Mouse (Mus musculus): ENCODE data around the gene Lmtk2.

Lmtk2 gene

DNA sequence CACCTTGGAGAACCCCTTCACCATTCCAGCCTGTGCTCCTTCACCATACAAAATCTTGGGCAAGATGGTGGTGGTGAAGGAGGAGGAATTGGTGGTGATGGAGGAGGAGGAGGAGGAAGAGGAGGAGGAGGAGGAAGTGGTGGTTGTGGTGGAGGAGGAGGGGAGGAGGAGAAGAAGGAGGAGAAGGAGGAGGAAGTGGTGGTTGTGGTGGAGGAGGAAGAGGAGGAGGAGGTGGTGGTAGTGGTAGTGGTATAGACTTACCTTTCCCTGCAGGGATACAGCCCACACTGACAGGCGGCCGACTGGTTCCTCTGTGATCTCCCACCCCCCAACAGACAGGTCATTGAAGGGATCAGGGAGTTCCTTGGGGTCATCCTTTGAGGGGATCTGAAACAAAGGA, 115.8 kb downstream of the Lmtk2 start:
- no peak for DNase-seq (ENCODE audit: low spot score in 2 of 2)

DNA sequence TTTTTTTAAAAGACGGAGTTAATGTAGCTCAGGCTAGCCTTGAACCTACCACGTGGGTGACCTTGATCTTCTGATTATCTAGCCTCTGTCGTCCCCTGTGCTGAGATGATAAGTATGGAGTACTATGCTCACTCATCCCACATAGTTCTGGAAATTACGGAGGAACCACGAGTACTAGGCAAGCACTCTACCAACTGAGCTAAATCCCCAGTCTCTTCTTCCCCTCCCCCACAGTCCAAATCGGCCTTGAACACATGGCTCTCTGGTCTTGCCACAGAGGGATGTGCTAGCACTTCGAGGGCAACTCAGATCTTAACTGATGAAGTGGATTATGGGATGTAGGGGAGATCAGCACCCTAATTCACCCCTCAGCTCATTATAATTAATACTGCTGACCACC, 117.8 kb downstream of the Lmtk2 start:
- DNase-seq (ENCODE audit: low spot score in 2 of 2): no peak

DNA sequence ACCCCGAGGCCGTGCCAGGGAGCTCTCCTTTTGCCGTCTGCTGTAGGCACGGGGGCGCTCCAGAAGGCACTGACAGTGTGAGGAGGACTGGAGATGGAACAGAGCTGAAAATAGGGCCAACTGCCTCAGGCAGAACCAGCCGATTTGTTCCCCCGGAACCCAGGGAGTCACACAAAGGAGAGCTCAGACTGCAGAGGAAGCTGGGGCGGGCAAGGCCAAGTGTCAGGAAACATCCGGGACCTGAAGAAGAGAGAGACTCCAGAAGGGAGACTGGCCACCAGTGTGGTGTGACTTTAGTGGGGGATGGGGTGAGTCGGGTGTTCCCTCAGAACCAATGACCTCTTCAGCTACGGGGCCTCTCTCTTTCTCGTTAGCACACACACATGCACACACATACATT, 119.1 kb downstream of the Lmtk2 start:
- no peak for DNase-seq (ENCODE audit: low spot score in 2 of 2)

DNA sequence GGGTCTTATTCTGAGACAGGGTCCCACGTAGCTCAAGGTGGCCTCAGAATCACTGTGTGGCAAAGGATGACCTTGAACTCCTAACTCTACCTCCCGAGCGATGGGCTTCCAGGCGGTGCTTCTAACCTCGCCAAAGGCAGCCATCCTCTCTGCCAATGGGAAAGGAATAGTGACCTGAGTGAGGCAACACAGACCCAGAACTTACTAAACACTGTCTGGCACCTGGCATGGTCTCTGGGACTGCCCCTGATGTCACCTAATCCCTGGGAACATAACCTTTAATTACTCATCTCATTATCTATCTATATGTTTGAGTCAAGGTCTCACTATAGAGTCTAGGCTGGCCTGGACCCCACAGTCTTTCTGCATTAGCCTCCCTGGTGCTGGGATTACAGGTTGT, 119.7 kb downstream of the Lmtk2 start:
- DNase-seq (ENCODE audit: low spot score in 2 of 2): no peak

DNA sequence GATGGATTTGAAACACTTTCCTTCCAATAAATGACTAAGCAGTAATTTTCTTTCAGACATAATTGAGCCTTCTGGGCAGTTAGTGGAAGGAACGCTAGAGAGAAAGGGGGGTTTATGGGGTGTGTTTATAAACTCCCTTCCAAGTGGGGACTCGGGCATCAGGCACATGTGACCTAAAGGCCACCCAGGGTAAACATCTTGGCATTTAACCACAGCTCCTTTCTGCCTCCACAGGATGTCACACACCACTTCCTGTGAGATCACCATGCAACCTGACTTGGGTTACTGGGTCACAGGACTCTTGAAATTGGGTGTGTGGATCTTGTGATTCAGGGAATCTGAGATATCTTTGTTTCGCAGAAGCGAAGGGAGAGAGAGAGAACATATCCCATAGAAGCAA, 121.1 kb downstream of the Lmtk2 start:
- DNase-seq (ENCODE audit: low spot score in 2 of 2): peak; percentile 53 to 60

DNA sequence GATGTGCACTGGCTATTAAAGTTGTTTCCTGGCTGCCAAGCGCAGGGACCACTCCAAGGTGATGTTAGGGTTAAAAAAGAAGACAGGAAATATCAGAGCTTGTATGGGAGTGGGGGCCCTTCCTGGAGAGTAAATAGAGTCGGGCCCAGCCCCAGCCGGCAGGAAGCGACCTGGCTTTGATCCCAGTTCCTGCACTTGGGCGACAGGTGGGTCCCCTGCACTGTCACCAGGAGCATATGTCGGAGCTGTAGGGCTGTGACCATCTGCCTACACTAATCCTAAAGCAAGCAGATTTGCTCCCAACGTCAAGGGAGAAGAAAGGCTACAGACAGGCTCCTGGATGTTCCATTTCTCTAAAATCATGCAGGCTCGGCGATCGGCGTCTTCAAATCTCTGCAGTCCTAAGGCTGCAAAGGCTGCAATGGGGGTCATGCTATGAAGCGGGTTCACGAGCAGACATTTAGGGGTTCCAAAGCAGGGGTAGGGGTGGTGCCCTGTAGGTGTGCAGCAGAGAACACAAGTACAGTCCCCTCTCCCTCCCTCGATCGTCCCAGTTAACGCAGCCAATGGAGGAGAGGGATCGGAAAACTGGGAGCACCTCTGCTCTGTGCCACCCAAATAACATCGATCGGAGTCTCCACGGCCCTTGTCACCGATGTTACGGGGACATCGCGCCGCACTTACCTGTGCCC, 122.7 kb downstream of the Lmtk2 start:
- peak; percentile 38 to 39 for DNase-seq (ENCODE audit: low spot score in 2 of 2)

DNA sequence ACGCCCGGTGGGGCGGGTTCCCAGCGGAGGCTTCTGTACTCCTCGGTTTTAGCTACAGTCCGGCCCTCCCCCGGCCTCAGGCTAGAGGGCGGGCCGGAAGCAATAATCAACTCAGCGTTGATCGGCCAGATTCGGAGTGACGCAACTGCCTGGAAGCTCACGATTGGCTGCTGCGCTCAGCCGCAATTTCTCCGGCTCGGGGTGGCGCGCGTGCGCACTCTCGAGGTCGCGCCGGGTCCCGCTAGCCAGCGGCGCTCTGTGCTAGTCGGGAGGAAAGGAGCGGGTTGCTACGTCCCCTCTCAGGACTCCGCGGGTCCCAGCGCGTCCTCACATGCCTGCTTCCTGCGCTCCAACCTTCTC, 123.2 kb downstream of the Lmtk2 start, which contains the start of gene Tecpr1:
TSS of gene Tecpr1 (minus strand) at position 113 of the 360 bp plus-strand sequence.
- DNase-seq (ENCODE audit: low spot score in 2 of 2): peak; percentile 90 to 93

DNA sequence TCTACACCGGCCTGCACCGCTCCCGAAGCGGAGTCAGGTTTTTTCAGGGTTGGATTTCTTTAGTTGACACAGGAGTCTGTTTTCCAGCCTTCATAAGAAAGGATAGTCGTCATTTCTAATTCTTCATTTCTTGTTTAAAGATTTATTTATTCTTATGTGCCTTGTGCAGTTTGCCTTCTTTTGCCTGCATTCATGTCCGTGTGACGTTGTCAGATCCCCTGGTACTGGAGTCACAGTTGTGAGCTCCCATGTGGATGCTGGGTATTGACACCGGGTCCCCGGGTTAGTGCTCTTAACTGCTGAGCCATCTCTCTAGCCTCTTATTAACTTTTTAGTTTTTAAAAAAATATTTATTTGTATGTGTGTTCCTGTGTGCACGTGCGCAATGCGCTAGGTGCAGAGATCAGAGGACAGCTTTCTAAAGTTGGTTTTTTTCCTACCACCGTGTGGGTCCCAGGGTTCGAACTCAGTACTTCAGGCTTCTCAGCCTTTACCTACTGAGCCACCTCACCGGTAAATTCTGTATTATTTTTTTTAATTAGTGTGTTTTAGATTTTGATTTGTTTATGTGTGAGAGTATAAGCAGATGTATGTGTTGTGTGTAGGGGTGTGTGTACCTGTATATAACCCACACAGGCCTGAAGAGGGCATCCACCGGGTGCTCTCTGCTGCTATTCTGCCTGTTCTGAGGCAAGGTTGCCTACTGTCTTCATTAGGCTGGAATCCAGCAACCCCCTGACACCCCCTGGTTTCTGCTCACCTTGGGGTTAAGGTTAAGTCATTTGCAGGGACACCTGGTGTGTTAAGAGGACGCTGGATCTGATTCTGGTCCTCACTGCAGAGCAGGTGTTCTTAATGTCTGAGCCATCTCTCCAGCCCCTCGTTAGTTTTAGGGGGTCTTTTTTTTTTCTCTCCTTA, 123.9 kb downstream of the Lmtk2 start:
- DNase-seq (ENCODE audit: low spot score in 2 of 2): no peak

DNA sequence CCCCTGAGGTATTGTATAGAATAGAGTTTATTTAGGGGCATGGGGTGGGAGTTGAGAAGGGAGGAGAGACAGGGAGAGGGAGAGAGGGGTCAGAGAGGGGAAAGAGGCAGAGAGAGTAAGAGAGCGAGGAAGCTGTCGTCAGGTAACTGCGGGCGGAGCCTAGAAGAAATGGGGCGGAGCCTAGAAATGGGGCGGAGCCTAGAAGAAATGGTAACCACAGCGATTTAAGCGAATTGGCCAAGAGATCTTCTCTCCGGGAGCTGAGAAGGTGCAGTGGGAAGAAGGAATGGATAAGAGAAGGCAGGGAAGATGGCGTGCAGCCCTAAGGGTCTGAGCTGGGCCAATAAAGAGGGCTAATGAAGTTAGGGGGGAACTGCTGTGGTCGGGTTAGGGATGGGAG, 126.0 kb downstream of the Lmtk2 start:
- DNase-seq (ENCODE audit: low spot score in 2 of 2): no peak

DNA sequence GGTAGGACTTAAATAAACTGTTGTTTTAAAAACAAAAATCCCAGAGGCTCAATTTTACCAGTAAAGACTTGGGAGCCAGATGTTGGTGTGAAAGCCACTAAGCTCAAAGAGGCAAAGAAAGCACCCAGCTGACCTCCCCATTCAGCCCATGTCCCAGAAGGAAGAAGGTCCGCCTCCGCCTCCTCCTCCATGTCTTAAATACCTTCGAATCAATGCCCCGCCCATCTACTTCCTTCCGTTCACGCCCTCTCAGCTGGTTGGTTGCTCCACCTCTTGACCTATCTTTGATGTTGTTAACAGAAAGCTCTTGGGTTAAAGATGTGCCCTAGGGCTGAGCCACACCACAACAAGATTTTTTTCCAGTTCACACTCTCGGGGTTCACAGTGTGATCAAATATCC, 130.0 kb downstream of the Lmtk2 start:
- no peak for DNase-seq (ENCODE audit: low spot score in 2 of 2)

DNA sequence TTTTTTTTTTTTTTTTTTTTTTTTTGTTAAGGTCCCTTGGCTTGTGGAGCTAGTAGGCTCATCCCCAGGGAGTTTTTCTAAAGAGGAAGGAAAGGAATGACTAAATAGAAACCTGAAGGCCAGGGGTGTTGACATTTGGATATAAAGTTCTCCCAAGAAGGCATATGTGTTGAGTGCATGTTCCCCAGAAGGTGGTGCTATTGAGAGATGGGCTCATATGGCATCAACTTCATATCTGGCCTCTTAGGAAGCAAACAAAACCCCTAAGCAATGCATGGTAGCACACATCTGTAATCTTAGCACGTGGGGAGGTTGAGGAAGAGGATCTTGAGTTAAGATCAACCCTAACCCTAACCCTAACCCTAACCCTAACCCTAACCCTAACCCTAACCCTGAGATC, 131.2 kb downstream of the Lmtk2 start:
- no peak for DNase-seq (ENCODE audit: low spot score in 2 of 2)

DNA sequence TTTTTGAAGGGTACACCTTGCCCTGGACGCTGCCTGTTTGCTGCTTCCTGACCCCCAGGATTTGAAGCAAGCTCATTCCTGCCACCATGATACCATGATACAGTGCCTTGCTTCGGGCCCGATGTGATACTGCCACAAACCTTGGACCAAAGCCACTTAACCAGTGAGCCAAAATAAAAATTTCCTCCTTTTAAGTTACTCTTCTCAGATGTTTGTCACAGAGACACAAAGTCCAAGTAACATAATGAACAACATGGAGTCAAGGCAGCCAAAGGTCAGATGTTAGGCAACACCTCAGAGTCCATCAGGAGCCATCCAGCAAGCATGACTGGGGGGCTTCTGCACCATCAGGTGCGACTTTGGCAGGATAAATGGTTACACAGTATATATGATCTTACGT, 132.3 kb downstream of the Lmtk2 start:
- DNase-seq (ENCODE audit: low spot score in 2 of 2): no peak

DNA sequence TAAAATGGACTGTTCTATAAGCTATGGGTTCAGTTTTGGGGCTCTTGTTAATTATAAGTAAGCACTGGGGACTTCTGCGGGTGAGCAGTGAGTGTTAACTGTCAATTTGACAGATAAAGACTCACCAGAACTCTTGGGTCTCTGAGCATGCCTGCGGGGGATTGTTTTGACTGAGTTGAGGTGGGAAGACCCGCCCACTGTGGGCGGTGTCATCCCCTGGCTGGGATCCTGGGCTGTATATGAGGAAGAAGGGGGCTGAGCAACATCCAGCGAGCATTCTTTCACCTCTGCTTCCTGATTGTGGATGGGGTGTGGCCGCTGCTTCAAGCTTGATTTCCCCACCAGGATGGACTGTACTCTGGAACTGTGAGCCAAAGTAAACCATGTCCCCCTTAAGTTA, 134.0 kb downstream of the Lmtk2 start:
- no peak for DNase-seq (ENCODE audit: low spot score in 2 of 2)

DNA sequence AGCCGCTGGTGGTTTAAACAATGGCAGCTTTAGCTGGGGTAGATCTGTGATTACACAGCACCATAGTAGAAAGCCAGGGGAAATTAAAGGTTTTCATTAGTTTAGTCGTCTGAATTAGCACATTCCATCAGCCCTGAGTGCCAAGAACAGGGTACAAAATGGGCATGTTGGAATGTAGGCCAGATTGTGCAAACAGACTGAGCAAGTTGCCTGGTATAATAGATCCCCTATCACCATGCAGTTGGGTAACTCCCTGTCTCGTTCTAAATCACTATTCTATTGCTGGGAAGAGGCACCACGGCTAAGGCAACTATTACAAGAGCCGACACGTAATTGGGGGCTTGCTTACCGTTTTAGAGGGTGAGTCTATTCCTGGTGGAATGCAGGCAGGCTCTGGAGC, 134.5 kb downstream of the Lmtk2 start:
- DNase-seq (ENCODE audit: low spot score in 2 of 2): no peak

All from thymus, postnatal 10 days (tissue).